Mouse (Mus musculus): ENCODE measurements at regions not wholly inside any gene's neighbourhood (a gene's known extent, or its start where the extent isn't known, plus 50 kb on each side); places are given as distances from the start of the nearest gene placed in this dataset.
A peak's percentile ranks its signal among the peaks of the same experiment; 100 is the strongest.

DNA sequence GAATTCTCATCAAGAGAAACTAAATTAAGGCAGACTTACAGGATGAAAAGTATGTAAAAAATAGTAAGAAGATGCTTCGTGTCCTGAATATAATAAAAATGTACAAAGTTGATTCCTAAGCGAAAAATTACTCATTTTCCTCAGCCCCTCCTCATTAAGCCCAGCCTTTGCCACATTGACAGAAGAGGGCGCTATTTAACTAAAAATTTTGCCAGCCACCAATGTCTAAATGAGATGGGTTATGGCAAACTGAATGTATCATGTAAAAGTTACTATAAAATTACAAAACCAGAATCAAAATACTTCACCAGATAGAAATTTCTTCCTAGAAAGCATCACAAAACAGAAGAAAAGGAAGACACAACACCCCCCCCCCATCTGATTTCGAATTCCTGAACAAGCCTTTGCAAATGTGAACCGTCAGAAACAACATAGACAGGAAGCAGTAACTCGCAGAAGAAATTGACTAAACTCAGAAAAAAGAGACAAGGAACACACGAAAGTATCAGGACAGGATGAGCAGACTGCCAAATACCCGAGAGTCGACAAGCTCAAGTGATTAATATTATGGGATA, 191.2 kb upstream of the Tars start:
- H3K9me3 ChIP-seq = no peaks in the 10 kb centered on the region
- H3K4me1 ChIP-seq = no peaks in the 10 kb centered on the region
- WGBS = 57% methylated on average over 9 of the region's 9 CpGs
- no peak overlapping the region for H3K4me3 ChIP-seq
- H3K27me3 ChIP-seq = no peaks in the 10 kb centered on the region
- H3K27ac ChIP-seq (replicated peaks) = no peak overlapping the region
- no peak overlapping the region for H3K9ac ChIP-seq (replicated peaks)
- ATAC-seq (replicated peaks) = no peak; the same call in 1 of the 2 replicates
- no peak overlapping the region for H3K4me2 ChIP-seq (replicated peaks)
- H3K36me3 ChIP-seq = no peaks in the 10 kb centered on the region

DNA sequence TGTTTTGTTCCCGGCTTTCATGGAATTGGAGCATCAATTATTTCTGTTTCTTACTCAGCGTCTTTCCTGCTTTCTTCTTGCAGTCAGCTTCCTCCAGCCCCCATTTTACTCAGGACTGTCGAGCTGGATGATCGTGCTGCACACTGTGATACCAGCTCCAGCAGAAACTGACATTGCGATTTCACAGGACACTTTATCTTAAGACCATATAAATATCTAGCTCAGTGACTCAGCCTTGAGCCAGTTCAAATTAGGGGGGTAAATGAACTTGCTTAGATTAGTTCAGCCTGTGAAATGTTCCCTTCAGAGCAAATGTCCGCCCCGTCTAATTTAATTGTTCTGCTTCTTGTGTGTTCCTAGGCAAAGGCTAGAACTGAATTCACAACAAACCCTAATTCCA, 190.3 kb upstream of the Tars start:
- no peaks in the 10 kb centered on the region for H3K36me3 ChIP-seq
- WGBS = 57% methylated on average over 7 of the region's 7 CpGs
- no peak overlapping the region for H3K27ac ChIP-seq (replicated peaks)
- no peak overlapping the region for H3K9ac ChIP-seq (replicated peaks)
- H3K4me3 ChIP-seq = no peak overlapping the region
- no peak overlapping the region for H3K4me2 ChIP-seq (replicated peaks)
- no peaks in the 10 kb centered on the region for H3K4me1 ChIP-seq
- H3K27me3 ChIP-seq = no peaks in the 10 kb centered on the region
- no peak for ATAC-seq (replicated peaks)
- H3K9me3 ChIP-seq = no peaks in the 10 kb centered on the region

DNA sequence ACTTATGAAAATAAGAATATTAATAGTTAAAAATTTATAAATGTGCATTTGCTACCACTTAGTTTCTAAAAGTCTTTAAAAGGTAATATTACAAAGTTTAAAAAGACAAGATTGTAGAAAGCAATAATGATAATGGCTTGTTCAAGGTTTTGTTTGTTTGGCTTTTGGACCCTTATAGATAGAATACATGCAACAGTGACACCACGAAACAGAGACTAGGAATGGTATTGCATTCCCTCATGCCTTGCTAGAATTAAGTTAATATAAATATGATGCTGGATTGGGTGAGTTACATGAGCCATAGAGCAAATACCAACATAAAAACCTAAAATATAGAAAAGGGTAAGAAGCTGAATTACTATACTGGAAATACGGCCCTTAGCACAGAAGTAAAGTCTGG, 186.9 kb upstream of the Tars start:
- Histone ChIP-seq H3K4me1 (no peaks in the 10 kb centered on the region), H3K4me2 (replicated peaks) (no peak overlapping the region), H3K9ac (replicated peaks) (no peak overlapping the region), H3K27me3 (no peaks in the 10 kb centered on the region), H3K27ac (replicated peaks) (no peak overlapping the region), H3K4me3 (no peak overlapping the region), H3K9me3 (no peaks in the 10 kb centered on the region), H3K36me3 (no peaks in the 10 kb centered on the region)
- whole genome bisulfite sequencing = 85% methylated on average over 2 of the region's 2 CpGs
- no peak for ATAC-seq (replicated peaks)

DNA sequence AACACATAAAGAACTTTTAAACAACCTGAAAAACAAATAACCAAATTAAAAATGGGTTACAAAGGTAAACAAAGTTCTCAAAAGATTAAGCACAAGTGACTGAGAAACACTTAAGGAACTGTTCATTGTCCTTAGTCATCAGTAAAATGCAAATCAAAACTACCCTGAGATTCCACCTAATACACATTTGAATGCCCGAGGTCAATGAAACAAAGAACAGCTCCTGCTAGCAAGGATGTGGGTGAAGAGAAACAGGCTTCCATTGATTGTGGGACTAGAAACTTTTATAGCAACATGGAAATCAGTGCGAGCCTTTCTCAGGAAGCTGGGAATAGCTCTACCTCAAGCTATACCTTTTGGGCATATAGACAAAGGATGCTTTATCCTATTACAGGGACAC, 184.7 kb upstream of the Tars start:
- no peak overlapping the region for H3K4me3 ChIP-seq
- H3K9ac ChIP-seq (replicated peaks) = no peak overlapping the region
- H3K4me2 ChIP-seq (replicated peaks) = no peak overlapping the region
- H3K27ac ChIP-seq (replicated peaks) = no peak overlapping the region
- H3K36me3 ChIP-seq = no peaks in the 10 kb centered on the region
- no peaks in the 10 kb centered on the region for H3K27me3 ChIP-seq
- no peaks in the 10 kb centered on the region for H3K9me3 ChIP-seq
- no peak for ATAC-seq (replicated peaks)
- WGBS = 43% methylated on average over 2 of the region's 2 CpGs
- no peaks in the 10 kb centered on the region for H3K4me1 ChIP-seq

- no peak overlapping the region for H3K4me2 ChIP-seq (replicated peaks)
- H3K4me1 ChIP-seq = no peaks in the 10 kb centered on the region
- ATAC-seq (replicated peaks) = no peak
- H3K27me3 ChIP-seq = no peaks in the 10 kb centered on the region
- H3K27ac ChIP-seq (replicated peaks) = no peak overlapping the region
- H3K4me3 ChIP-seq = no peak overlapping the region
- WGBS = 83% methylated on average over 1 of the region's 1 CpGs
- H3K36me3 ChIP-seq = no peaks in the 10 kb centered on the region
- H3K9ac ChIP-seq (replicated peaks) = no peak overlapping the region
- H3K9me3 ChIP-seq = no peaks in the 10 kb centered on the region
Measured at GRCm38 (mm10) chr15:11578331-11578730, 178.9 kb upstream of the Tars start.

GRCm38 (mm10) chr15:11574359-11574758, 174.9 kb upstream of the Tars start:
- 94% methylated on average over 2 of the region's 2 CpGs for WGBS
- ATAC-seq (replicated peaks) = no peak
- no peak overlapping the region for H3K4me2 ChIP-seq (replicated peaks)
- no peaks in the 10 kb centered on the region for H3K9me3 ChIP-seq
- no peaks in the 10 kb centered on the region for H3K27me3 ChIP-seq
- no peak overlapping the region for H3K9ac ChIP-seq (replicated peaks)
- no peak overlapping the region for H3K4me3 ChIP-seq
- H3K4me1 ChIP-seq = no peaks in the 10 kb centered on the region
- H3K27ac ChIP-seq (replicated peaks) = no peak overlapping the region
- no peaks in the 10 kb centered on the region for H3K36me3 ChIP-seq

DNA sequence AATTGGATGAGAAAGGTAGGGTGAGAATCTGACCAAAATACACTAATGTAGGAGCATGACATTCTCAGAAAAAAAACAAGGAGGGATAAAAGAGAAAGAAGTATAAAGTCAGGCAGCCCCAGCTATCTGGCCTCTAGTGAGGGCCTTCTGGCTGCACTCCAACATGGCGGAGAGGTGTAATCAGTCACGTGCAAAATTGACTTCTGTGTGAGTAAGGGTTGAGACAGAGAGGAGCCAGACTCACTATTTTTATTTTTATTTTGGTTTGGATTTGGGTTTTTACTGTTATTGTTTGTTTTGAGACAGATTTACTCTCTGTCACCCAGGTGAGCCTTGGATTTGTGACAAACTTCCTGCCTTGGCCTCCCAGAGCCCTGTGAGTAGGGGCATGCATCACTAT, 174.0 kb upstream of the Tars start:
- Histone ChIP-seq H3K4me2 (replicated peaks) (no peak overlapping the region), H3K4me1 (no peaks in the 10 kb centered on the region), H3K27me3 (no peaks in the 10 kb centered on the region), H3K9me3 (no peaks in the 10 kb centered on the region), H3K36me3 (no peaks in the 10 kb centered on the region), H3K9ac (replicated peaks) (no peak overlapping the region), H3K27ac (replicated peaks) (no peak overlapping the region), H3K4me3 (no peak overlapping the region)
- no peak for ATAC-seq (replicated peaks)
- 90% methylated on average over 2 of the region's 2 CpGs for WGBS

DNA sequence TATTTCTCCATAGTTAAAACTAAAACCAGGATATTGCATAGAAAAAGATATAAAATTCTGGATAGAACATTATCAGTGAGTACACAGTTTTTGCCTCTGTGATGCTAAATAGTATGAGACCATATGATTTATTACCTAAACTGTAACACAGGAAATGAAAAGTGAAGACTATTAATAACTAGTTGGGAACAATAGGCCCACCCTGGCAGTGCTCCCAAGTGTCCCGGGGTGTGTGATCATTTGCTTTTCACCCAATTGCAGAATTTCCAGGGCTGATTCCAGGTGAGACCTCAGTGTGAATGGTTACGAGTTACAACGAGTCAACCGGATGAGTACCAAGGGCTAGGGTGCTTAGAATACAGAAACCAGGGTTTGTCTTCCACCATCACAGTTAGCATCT, 172.6 kb upstream of the Tars start:
- ATAC-seq (replicated peaks) = no peak
- Histone ChIP-seq H3K9ac (replicated peaks) (no peak overlapping the region), H3K27ac (replicated peaks) (no peak overlapping the region), H3K9me3 (no peaks in the 10 kb centered on the region), H3K27me3 (no peaks in the 10 kb centered on the region), H3K4me1 (no peaks in the 10 kb centered on the region), H3K4me3 (no peak overlapping the region), H3K36me3 (no peaks in the 10 kb centered on the region), H3K4me2 (replicated peaks) (no peak overlapping the region)
- 91% methylated on average over 4 of the region's 4 CpGs for WGBS

DNA sequence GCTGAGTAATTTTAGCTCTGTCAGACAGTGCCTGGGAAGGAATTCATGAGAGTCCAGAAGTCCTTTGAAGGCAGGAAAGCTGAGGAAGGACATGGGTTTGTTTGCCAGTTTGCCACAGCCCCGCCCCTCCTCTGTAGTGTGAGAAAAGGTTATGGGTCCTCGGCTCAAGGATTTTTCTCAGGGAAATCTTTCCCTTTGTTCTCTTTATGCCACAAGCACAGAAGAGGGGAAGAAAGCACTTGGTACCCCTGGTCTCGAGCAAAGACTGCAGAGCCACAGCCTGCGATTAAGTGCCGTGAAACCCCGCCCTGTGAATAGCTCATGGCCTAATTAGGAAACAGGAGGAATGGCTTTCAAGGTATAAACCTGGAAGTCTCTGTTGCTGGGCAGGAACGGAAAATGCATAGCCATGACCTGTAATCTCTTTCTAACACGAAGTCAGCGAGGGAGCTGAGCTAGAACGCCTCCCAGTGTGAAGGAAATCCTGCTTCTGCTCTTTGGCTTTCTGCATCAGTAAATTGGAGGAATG, 166.1 kb upstream of the Tars start:
- Histone ChIP-seq H3K36me3 (no peaks in the 10 kb centered on the region), H3K9ac (replicated peaks) (no peak overlapping the region), H3K9me3 (no peaks in the 10 kb centered on the region), H3K4me1 (peaks cover 8% of the 10 kb centered on the region), H3K4me2 (replicated peaks) (peak overlapping the region; percentile 32), H3K27ac (replicated peaks) (no peak overlapping the region), H3K4me3 (no peak overlapping the region), H3K27me3 (no peaks in the 10 kb centered on the region)
- ATAC-seq (replicated peaks) = peak; percentile 66
- 10% methylated on average over 10 of the region's 10 CpGs for WGBS

- 68% methylated on average over 2 of the region's 2 CpGs for WGBS
- no peak for ATAC-seq (replicated peaks)
- Histone ChIP-seq H3K27me3 (no peaks in the 10 kb centered on the region), H3K27ac (replicated peaks) (no peak overlapping the region), H3K9me3 (no peaks in the 10 kb centered on the region), H3K4me3 (no peak overlapping the region), H3K9ac (replicated peaks) (no peak overlapping the region), H3K4me2 (replicated peaks) (no peak overlapping the region), H3K4me1 (no peaks in the 10 kb centered on the region), H3K36me3 (no peaks in the 10 kb centered on the region)
Measured at GRCm38 (mm10) chr15:11552568-11552967, 153.1 kb upstream of the Tars start.

DNA sequence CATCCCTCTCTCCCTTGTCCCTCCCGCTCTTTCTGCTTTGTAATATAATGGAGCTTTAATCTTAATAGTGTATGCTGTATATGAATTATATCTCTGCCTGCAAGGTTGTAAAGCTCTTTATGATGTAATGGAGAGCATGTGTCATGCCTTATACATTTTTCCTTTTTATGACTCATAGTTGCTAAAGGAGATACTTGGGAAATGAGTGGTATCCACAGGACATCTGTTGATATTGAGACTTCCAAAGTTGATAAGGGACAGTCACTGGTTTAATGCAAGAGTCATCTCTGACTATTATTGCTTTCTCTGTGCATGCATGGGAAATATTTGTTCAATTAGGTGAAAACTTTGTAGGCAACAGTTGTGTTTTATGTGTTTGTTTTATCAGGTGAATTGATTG, 152.6 kb upstream of the Tars start:
- Histone ChIP-seq H3K4me1 (no peaks in the 10 kb centered on the region), H3K9me3 (no peaks in the 10 kb centered on the region), H3K9ac (replicated peaks) (no peak overlapping the region), H3K27ac (replicated peaks) (no peak overlapping the region), H3K4me2 (replicated peaks) (no peak overlapping the region), H3K4me3 (no peak overlapping the region), H3K36me3 (no peaks in the 10 kb centered on the region), H3K27me3 (no peaks in the 10 kb centered on the region)
- ATAC-seq (replicated peaks) = no peak
- WGBS = 97% methylated on average over 1 of the region's 1 CpGs

DNA sequence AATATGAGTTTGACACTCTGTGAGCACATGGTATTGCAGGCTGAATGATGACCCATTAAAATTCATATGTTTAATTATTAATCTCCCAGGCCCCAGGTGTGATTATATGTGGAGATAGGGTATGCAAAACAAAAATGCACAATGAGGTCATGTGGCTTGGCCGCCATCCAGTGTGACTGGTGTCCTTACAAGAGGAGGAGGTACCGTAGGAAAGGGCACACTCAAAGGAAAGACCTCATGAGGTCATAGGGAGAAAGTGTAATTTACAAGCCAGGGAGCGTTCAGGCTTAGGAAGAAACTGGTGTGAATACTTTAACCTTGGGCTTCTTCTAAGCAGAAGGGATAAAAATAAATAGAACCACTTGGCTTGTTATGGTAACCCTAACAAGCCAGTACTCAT, 140.0 kb upstream of the Tars start:
- Histone ChIP-seq H3K27ac (replicated peaks) (no peak overlapping the region), H3K4me2 (replicated peaks) (no peak overlapping the region), H3K4me3 (no peak overlapping the region), H3K9ac (replicated peaks) (no peak overlapping the region), H3K4me1 (no peaks in the 10 kb centered on the region), H3K9me3 (no peaks in the 10 kb centered on the region), H3K36me3 (no peaks in the 10 kb centered on the region), H3K27me3 (no peaks in the 10 kb centered on the region)
- ATAC-seq (replicated peaks) = no peak
- WGBS = 50% methylated on average over 3 of the region's 3 CpGs

- no peak overlapping the region for H3K9ac ChIP-seq (replicated peaks)
Measured at GRCm38 (mm10) chr15:11536076-11536620, 136.7 kb upstream of the Tars start.

More at GRCm38 (mm10) chr15:11536076-11536620, 136.7 kb upstream of the Tars start:
- no peaks in the 10 kb centered on the region for H3K36me3 ChIP-seq
- no peak overlapping the region for H3K4me3 ChIP-seq
- no peak for ATAC-seq (replicated peaks)
- H3K27me3 ChIP-seq = no peaks in the 10 kb centered on the region
- no peak overlapping the region for H3K27ac ChIP-seq (replicated peaks)
- H3K4me2 ChIP-seq (replicated peaks) = no peak overlapping the region
- H3K4me1 ChIP-seq = no peaks in the 10 kb centered on the region
- 78% methylated on average over 7 of the region's 7 CpGs for WGBS
- no peaks in the 10 kb centered on the region for H3K9me3 ChIP-seq

Data from forebrain, embryonic 15.5 days (tissue).